Mouse (Mus musculus): Measurements from ENCODE around the gene Itga9.

DNA sequence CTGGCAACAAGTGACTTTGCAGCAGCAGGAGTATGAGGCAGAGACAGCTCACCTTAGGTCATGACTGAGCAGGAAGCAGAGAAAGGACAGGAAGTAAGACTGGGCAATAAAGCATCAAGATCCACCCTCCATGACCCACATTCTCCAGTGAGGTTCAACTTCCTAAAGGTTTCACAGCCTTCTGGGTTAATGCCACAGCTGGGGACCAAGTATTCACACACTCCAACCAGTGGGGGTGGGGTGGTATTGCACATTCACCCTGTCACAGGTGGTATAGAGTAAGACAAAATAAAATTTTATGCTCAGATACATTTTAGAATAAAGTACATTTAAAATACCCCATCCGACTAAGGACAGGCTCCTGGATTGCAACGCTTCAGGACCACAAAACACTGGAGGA lies 112.0 kb downstream of the Itga9 start:
- TF ChIP-seq CTCF (conservative IDR thresholded peaks at IDR 0.05; ENCODE audit: insufficient read depth, insufficient read length, low read depth, low read length) (no peak), POLR2A (IDR thresholded peaks at IDR 0.05; ENCODE audit: low read depth, low read length) (no peak)
